Mouse (Mus musculus) lung, postnatal 10 days (tissue): ENCODE results near the gene P2rx1.

Experiments
- DNase-seq: peaks from one replicate; pipeline ENCODE4 v3.0.0; 2021

P2rx1 gene

DNA sequence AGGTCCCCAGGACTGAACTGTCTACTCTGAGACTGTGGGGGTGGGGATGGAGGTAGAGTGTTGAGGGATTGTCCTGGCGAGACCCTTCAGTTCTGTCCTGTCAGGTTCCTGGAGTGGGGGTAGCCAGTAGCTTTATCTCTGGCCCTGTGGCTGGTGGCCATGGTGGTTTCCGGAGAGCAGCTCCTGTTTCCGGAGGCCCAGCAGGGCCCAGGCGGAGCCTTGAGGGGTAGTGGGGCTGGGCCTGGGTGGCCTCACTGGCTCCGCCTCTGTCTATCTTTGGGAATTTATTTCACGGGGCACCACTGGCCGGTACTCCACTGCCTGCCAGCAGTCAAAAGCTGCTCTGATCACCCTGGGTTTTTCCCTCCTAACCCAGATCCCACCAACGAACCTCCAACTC, at the start of gene P2rx1:
Gene P2rx1 (plus strand): TSS at position 333 of the 400 bp plus-strand sequence.
- peak; percentile 59 for DNase-seq

GRCm38 (mm10) chr11:72951137-72952000, 47.5 kb upstream of the P2rx1 start:
- peak; percentile 54 for DNase-seq

GRCm38 (mm10) chr11:72952226-72952625, 46.7 kb upstream of the P2rx1 start:
- peak; percentile 82 for DNase-seq

DNA sequence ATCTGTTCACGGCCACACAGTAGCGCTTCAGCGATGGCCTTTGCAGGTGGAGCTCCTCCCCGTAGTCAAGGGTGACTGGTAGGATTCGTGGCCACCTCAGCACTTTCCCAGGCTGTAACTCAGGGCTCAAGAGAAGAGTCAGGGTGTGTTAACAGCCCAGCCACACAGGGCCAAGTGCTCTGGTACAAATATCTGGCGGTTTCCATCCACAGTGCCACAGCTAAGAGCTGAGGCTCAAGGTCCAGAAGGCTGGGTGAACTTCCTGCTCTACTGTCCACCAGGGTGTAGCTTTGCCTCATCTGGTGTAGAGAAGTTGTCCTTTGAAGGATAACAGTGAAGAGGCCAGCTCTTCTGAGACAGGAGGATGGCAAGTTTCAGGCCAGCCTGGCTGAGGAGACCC, 46.2 kb upstream of the P2rx1 start:
- DNase-seq = no peak

GRCm38 (mm10) chr11:72953116-72953439, 45.8 kb upstream of the P2rx1 start:
- DNase-seq = no peak

- DNase-seq = peak; percentile 88
These were observed 45.3 kb upstream of the P2rx1 start for GRCm38 (mm10) chr11:72953440-72954151.

GRCm38 (mm10) chr11:72954216-72954615, 44.7 kb upstream of the P2rx1 start:
- no peak for DNase-seq

DNA sequence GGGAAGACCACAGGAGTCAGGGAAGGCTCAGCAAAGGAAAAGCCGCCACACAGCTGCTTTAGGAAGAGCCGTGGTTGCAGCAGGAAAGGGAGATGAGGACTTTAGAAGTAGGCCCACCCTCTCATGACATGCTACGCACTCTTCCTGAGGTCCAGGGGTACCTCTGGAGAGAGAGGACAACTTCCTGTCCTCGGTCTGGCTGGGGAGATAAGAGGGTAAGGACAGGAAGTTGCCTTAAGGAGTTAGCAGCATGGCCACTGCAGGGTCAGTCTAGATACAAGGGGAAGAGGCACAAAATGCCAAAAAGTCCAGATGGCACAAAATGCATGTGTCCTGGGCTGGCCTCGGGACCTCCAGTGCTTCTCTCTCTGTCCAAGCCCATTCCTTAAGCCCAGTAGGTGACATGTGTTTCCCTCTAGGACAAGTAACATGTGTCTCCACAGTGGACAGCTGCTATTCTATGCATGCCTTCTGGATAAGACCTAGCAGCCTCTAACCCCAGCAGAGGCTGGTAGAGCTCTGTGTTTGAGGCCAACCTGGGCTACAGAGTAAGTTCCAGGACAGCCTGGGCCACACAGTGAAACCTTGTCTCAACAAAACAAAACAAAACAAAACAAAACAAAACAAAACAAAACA, 43.4 kb upstream of the P2rx1 start:
- peak; percentile 63 for DNase-seq

DNA sequence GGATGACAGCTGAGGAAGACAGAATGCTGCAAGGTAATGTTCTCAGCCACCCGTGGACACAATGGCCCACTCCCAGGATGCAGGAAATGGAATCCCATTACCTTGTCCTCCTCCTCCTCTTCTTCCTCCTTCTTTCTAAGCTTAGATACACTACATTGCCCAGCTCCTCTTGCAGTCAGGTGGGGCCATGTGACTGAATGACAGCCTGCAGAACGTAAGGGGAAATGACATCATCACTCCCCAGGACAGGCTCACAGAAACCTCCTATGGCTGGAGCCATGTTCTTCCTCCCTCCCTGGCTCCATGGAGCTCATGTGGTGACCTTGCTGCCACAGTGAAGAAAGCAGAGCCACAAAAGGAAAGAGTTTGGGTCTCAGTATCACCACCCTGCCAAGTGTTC, 41.6 kb upstream of the P2rx1 start:
- no peak for DNase-seq

DNA sequence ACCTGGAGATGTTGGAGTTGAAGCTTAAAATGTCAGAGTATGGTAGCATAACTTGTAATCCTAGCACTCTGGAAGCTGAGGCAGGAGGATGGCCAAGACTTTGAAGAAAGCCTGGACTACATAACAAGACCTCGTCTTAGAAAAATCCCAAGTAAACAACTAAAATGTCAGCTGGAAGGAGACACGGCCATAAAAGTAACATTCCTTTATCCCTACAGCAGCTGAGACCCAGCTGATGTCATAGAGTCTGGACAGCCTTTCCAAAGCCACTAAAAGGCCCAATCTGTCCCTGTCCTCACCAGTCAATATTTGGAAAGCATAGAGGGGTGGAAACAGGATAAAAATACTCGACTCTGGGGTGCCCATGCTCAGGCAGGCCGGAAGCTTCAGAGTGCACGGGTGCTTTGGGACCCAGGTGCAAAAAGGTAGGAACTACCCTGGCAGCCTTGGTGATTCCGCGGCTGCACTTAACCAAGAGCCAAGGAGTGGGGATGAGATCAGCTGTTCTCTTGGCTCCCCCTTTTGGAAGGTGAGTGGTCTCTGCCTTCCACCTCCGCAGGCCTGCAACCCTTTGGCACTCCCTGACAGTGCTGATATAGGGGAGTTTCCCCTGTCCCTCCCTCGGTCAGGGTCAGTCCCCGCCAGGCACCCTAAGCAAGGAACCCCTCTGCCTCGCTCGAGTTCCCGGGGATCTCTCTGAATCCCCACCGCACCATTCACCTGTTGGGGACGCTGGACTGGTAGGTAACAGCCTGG, 38.8 kb upstream of the P2rx1 start:
- DNase-seq = no peak

GRCm38 (mm10) chr11:72960723-72961071, 38.2 kb upstream of the P2rx1 start:
- DNase-seq = no peak

DNA sequence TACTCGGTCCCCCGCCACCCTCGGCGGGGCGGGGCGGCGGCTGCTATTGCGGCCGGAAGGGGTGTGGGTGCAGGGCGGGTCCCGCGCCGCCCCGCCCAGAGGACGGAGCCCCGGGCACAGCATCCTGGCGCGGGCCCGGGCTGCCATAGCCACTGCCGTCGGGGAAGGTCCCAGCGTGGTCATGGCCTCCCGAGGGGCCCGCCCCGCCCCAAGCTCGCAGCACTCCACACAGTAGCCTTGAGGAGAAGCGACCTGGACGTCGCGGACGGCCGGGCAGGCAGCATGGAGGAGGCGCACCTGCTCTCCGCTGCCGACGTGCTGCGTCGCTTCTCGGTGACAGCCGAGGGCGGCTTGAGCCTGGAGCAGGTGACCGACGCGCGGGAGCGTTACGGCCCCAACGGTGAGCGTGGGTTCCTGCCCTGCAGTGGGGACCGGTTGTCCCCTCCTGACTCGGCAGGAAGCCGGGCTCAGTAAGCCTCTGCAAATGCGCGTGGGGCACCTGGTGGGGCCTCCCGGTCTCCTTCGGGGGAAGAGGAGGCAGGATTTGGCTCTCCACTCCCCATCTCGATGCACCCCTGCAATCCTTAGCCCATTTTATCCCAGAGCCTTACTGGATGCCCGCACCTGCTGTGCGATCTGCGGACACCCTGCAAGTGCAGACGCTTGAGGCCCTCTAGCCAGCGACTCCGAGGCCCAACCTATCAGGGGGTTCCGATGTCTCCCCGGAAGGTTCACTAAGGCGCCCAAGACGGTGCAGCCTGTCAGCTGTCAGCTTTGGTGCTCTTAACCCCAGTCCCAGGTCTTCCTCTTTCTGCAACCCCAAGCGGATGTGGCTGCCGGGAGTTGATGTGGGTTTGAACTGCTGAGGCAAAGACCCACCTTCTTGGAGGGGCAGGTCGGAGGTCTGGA, 37.6 kb upstream of the P2rx1 start, which contains the start of gene Atp2a3:
Gene Atp2a3 (plus strand): TSS at position 98 of the 909 bp plus-strand sequence.
- DNase-seq = peak; percentile 76

DNA sequence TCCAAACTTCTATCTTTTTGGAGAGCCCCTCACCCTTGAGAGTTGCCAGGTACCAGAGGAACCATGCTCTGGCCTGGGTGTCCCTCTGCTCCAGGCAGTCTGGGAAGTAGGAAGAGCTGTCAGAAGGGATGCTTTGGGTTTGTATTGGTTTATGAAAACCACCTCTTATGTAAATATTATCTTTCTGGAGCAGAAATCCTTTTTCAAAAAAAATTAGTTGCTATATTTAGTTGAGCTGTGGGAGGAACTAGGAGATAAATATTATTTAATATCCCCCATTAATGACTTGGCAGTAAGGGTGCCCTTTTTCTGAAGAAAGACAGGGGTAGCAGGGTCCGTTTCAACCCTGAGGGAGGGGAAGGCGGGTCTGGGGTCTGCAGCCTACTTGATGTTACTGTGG, 36.5 kb upstream of the P2rx1 start:
- no peak for DNase-seq

- DNase-seq = no peak
These were observed 35.7 kb upstream of the P2rx1 start for GRCm38 (mm10) chr11:72963058-72963788.

- DNase-seq = no peak
These were observed 35.1 kb upstream of the P2rx1 start for GRCm38 (mm10) chr11:72963789-72964294.

- no peak for DNase-seq
These were observed 23.9 kb upstream of the P2rx1 start for GRCm38 (mm10) chr11:72974995-72975503.

DNA sequence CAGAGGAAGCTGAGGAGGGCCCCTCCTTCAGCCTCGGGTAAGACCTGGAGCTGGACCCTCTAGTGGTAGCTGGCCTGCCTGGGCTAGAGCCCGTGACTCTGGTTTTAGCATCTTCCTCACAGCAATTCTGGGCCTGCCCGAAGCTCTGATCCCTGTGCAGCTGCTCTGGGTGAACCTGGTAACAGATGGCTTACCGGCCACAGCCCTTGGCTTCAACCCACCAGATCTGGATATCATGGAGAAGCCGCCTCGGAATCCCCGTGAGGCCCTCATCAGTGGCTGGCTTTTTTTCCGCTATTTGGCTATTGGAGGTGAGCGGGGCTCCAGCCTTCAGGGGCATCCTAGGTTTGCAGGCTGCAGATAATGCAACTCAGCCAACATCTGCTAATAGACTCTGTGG, 16.4 kb upstream of the P2rx1 start:
- no peak for DNase-seq

DNA sequence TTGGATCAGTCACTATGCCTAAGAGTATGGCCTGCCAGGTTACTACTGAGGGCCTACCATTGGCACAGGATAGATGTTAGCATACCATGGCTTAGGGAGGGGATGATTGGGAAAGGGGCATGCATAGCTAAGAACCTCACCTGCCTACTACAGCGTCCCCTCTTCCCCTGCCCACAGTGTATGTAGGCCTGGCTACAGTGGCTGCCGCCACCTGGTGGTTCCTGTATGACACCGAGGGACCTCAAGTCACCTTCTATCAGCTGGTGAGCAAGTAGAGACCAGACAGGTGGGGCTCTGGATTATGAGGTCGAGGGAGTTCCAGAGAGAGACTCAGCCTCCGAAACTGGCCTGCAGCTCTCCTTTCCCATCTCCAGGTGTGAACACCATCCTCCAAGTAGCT, 15.6 kb upstream of the P2rx1 start:
- DNase-seq = no peak

GRCm38 (mm10) chr11:72986745-72987144, 12.2 kb upstream of the P2rx1 start:
- DNase-seq = no peak

- no peak for DNase-seq
These were observed 11.7 kb upstream of the P2rx1 start for GRCm38 (mm10) chr11:72987234-72987633.

- DNase-seq = no peak
These were observed 11.1 kb upstream of the P2rx1 start for GRCm38 (mm10) chr11:72987807-72988206.
